Mouse (Mus musculus) lung, embryonic 15.5 days (tissue): ENCODE data around the gene Plk5. TPM values are rescaled to one million over a fixed set of nuclear protein-coding genes. Genes with fewer than 3 reads are reported as not detected.
A peak's percentile ranks its signal among the peaks of the same experiment; 100 is the strongest.

ENCODE experiments used
- ATAC-seq: fragments of 200-750 bp; cut with Nextera tagmentation; 2 replicates; pipeline ENCODE4 v1.8.0; 2017; ENCODE audit warnings: moderate number of reproducible peaks, borderline replicate concordance; ENCODE audit not compliant: low FRiP score, low TSS enrichment; ENCODE audit errors: extremely low read depth
- H3K27ac ChIP-seq: fragments of 300-500 bp; sonication (generic); 2 replicates; pipeline ENCODE4 v1.5.1; 2015; ENCODE audit warnings: moderate library complexity, mild to moderate bottlenecking, inconsistent platforms
- H3K27me3 ChIP-seq: fragments of 300-500 bp; sonication (generic); 2 replicates; pipeline ENCODE4 v1.6.1; 2015; ENCODE audit warnings: inconsistent platforms
- H3K36me3 ChIP-seq: fragments of 300-500 bp; sonication (generic); 2 replicates; pipeline ENCODE4 v1.6.1; 2015; ENCODE audit warnings: inconsistent platforms
- H3K4me1 ChIP-seq: fragments of 300-500 bp; sonication (generic); 2 replicates; pipeline ENCODE4 v1.6.1; 2015; ENCODE audit warnings: inconsistent platforms
- H3K4me2 ChIP-seq: fragments of 300-500 bp; sonication (generic); 2 replicates; pipeline ENCODE4 v1.6.1; 2015; ENCODE audit warnings: inconsistent platforms, mild to moderate bottlenecking, moderate library complexity
- H3K4me3 ChIP-seq: fragments of 300-500 bp; sonication (generic); 2 replicates; pipeline ENCODE4 v1.5.1; 2015; ENCODE audit warnings: mild to moderate bottlenecking, inconsistent platforms
- H3K9ac ChIP-seq: fragments of 300-500 bp; sonication (generic); 2 replicates; pipeline ENCODE4 v1.6.1; 2015; ENCODE audit warnings: inconsistent platforms
- H3K9me3 ChIP-seq: fragments of 300-500 bp; sonication (generic); 2 replicates; pipeline ENCODE4 v1.6.1; 2016; ENCODE audit warnings: inconsistent platforms
- WGBS: fragments of 180-500 bp; shearing (Covaris S2); methylation state at CpG from one replicate; pipeline ENCODE4 v1.1.7; 2015; 5-methylcytosine and 5-hydroxymethylcytosine counted together
- polyA plus RNA-seq: library from polyadenylated mRNA; unstranded; fragments of >200 nt; fragmentation: Nextera tagmentation; extraction: Ambion mirVana; gene quantifications from 2 replicates; pipeline ENCODE4 v1.2.1, GENCODE M21; 2015

The Plk5 gene
- polyA plus RNA-seq = 0.74 and 1.0 TPM in 2 replicates

GRCm38 (mm10) chr10:80356001-80356682 lies at the start of gene Plk5:
Plk5 (plus strand) TSS chr10:80356459.
- Histone ChIP-seq H3K27ac (no peak within 1 kb of the TSS), H3K9me3 (no peaks in the 10 kb centered on the region), H3K36me3 (no peaks in the 10 kb centered on the region), H3K4me1 (peaks cover 21% of the 10 kb centered on the region), H3K9ac (no peak within 1 kb of the TSS), H3K27me3 (peaks cover 92% of the 10 kb centered on the region), H3K4me3 (peak within 1 kb of the TSS; percentile 28), H3K4me2 (peak within 1 kb of the TSS; percentile 58)
- WGBS = under 1% methylated on average over 53 of the region's 53 CpGs
- no peak for ATAC-seq

DNA sequence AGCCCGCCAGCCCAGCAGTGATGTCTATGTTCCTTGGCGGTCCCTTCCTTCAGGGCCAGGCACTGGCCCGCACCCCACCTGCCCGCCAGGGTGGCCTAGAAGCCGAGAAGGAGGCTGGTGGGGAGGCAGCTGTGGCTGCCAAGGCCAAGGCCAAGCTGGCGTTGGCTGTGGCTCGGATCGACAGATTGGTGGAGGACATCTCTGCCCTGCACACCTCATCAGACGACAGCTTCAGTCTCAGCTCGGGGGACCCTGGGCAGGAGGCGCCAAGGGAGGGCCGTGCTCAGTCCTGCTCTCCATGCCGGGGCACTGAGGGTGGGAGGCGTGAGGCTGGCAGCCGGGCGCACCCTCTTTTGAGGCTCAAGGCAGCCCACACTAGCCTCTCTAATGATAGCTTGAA lies 44.7 kb upstream of the Plk5 start:
- no peak overlapping the region for H3K4me3 ChIP-seq
- H3K4me1 ChIP-seq = peaks cover 29% of the 10 kb centered on the region
- no peak overlapping the region for H3K4me2 ChIP-seq
- no peaks in the 10 kb centered on the region for H3K9me3 ChIP-seq
- no peak overlapping the region for H3K9ac ChIP-seq
- H3K36me3 ChIP-seq = no peaks in the 10 kb centered on the region
- ATAC-seq = no peak
- H3K27ac ChIP-seq = no peak overlapping the region
- WGBS = 67% methylated on average over 16 of the region's 16 CpGs
- H3K27me3 ChIP-seq = peaks cover 83% of the 10 kb centered on the region

DNA sequence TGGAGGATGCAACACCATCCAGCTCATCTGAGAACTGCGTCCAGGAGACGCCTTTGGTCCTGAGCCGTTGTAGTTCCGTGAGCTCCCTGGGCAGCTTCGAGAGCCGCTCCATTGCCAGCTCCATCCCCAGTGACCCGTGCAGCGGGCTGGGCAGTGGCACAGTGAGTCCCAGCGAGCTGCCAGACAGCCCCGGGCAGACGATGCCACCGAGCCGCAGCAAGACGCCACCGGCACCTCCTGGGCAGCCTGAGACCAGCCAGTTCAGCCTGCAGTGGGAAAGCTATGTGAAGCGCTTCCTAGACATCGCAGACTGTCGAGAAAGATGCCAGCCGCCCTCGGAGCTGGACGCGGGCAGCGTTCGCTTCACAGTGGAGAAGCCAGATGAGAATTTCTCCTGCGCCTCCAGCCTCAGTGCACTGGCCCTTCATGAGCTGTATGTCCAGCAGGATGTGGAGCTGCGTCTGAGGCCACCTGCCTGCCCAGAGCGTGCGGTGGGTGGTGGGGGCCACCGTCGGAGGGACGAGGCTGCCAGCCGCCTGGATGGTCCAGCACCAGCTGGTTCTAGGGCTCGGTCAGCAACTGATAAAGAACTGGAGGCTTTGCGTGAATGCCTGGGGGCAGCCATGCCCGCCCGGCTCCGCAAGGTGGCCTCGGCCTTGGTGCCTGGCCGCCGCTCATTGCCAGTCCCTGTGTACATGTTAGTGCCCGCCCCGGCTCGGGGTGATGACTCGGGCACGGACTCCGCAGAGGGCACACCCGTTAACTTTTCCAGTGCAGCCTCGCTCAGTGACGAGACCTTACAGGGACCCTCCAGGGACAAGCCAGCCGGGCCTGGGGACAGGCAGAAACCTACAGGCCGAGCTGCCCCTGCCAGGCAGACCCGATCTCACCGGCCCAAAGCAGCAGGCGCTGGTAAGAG lies 43.4 kb upstream of the Plk5 start:
- H3K36me3 ChIP-seq = no peaks in the 10 kb centered on the region
- H3K4me2 ChIP-seq = no peak overlapping the region
- WGBS = 50% methylated on average over 54 of the region's 54 CpGs
- peaks cover 88% of the 10 kb centered on the region for H3K27me3 ChIP-seq
- H3K9me3 ChIP-seq = no peaks in the 10 kb centered on the region
- no peak for ATAC-seq
- H3K27ac ChIP-seq = no peak overlapping the region
- no peak overlapping the region for H3K9ac ChIP-seq
- H3K4me3 ChIP-seq = no peak overlapping the region
- H3K4me1 ChIP-seq = peaks cover 31% of the 10 kb centered on the region

GRCm38 (mm10) chr10:80313627-80314201 lies 42.5 kb upstream of the Plk5 start:
- Histone ChIP-seq H3K27me3 (peaks cover 84% of the 10 kb centered on the region), H3K4me2 (peak overlapping the region; percentile 4; the same call in 1 of the 2 replicates), H3K27ac (no peak overlapping the region), H3K9me3 (no peaks in the 10 kb centered on the region), H3K4me3 (no peak overlapping the region), H3K4me1 (peaks cover 31% of the 10 kb centered on the region), H3K36me3 (0 out of 2 replicates have a peak, but pooled peaks cover 4% of the 10 kb centered on the region), H3K9ac (no peak overlapping the region)
- ATAC-seq = no peak
- 31% methylated on average over 20 of the region's 20 CpGs for WGBS

DNA sequence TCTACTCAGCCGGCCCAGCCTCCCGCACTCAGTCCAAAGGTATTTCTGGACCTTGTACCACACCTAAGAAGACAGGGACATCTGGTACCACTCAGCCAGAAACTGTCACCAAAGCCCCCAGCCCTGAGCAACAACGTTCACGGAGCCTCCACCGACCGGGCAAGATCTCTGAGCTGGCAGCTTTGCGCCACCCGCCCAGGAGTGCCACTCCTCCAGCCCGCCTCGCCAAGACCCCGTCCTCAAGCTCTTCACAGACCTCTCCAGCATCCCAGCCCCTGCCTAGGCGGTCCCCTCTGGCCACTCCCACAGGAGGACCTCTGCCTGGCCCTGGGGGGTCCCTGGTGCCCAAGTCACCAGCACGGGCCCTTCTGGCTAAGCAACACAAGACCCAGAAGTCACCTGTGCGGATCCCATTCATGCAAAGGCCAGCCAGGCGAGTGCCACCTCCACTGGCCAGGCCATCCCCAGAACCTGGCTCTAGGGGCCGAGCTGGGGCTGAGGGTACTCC lies 41.7 kb upstream of the Plk5 start:
- H3K27ac ChIP-seq = no peak overlapping the region
- peaks cover 38% of the 10 kb centered on the region for H3K4me1 ChIP-seq

GRCm38 (mm10) chr10:80315315-80315714 lies 40.9 kb upstream of the Plk5 start:
- ATAC-seq = no peak
- H3K4me1 ChIP-seq = peaks cover 40% of the 10 kb centered on the region

More for the DNA sequence above, 41.7 kb upstream of the Plk5 start:
- no peak for ATAC-seq
- Histone ChIP-seq H3K9me3 (no peaks in the 10 kb centered on the region), H3K36me3 (0 out of 2 replicates have a peak, but pooled peaks cover 6% of the 10 kb centered on the region), H3K27me3 (peaks cover 78% of the 10 kb centered on the region), H3K4me2 (no peak overlapping the region), H3K9ac (no peak overlapping the region), H3K4me3 (no peak overlapping the region)
- whole genome bisulfite sequencing = 38% methylated on average over 16 of the region's 16 CpGs

GRCm38 (mm10) chr10:80316359-80316781 lies 39.9 kb upstream of the Plk5 start:
- Histone ChIP-seq H3K27ac (no peak overlapping the region), H3K4me1 (peaks cover 40% of the 10 kb centered on the region), H3K9ac (no peak overlapping the region), H3K4me3 (no peak overlapping the region), H3K9me3 (no peaks in the 10 kb centered on the region), H3K4me2 (no peak overlapping the region), H3K27me3 (peaks cover 64% of the 10 kb centered on the region), H3K36me3 (0 out of 2 replicates have a peak, but pooled peaks cover 6% of the 10 kb centered on the region)
- WGBS = 20% methylated on average over 11 of the region's 11 CpGs
- no peak for ATAC-seq

More at GRCm38 (mm10) chr10:80315315-80315714, 40.9 kb upstream of the Plk5 start:
- 36% methylated on average over 27 of the region's 27 CpGs for WGBS
- Histone ChIP-seq H3K9me3 (no peaks in the 10 kb centered on the region), H3K4me3 (no peak overlapping the region), H3K9ac (0 out of 2 replicates have a peak overlapping the region, but pooled peaks have one; percentile 19), H3K27me3 (peaks cover 74% of the 10 kb centered on the region), H3K4me2 (no peak overlapping the region), H3K36me3 (0 out of 2 replicates have a peak, but pooled peaks cover 6% of the 10 kb centered on the region), H3K27ac (no peak overlapping the region)

- ATAC-seq = no peak
- H3K4me1 ChIP-seq = peaks cover 40% of the 10 kb centered on the region
- H3K4me2 ChIP-seq = no peak overlapping the region
- no peak overlapping the region for H3K27ac ChIP-seq
- H3K9ac ChIP-seq = no peak overlapping the region
- H3K9me3 ChIP-seq = no peaks in the 10 kb centered on the region
- no peak overlapping the region for H3K4me3 ChIP-seq
- H3K36me3 ChIP-seq = 0 out of 2 replicates have a peak, but pooled peaks cover 6% of the 10 kb centered on the region
- WGBS = 58% methylated on average over 10 of the region's 10 CpGs
- peaks cover 57% of the 10 kb centered on the region for H3K27me3 ChIP-seq
Measured at GRCm38 (mm10) chr10:80317011-80317410, 39.2 kb upstream of the Plk5 start.

DNA sequence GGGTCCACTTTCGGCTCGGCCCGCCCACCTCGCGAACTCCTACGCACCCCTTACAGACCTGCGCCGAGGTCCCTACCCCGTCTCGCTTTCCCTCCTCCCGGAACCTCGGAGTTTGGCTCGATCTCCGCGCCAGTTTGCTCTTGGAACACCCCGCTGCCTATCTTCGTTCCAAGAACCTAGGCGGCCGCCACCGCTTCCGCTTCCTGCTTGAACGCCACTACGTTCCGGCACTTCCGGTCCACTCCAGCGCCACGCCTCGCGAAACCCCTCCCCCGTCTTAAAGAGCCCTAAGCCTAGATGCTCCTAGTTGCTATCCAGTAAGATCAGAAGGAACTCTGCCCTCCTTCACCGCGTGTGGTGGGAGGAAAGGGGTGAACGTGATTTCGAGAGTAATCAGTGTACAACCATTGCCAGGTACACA lies 35.9 kb upstream of the Plk5 start, which contains the start of gene 2310011J03Rik:
TSS of gene 2310011J03Rik (minus strand) at position 198 of the 421 bp plus-strand sequence.
- H3K4me1 ChIP-seq = peaks cover 38% of the 10 kb centered on the region
- H3K9me3 ChIP-seq = no peaks in the 10 kb centered on the region
- 0% methylated on average over 34 of the region's 34 CpGs for WGBS
- peaks cover 24% of the 10 kb centered on the region for H3K27me3 ChIP-seq
- peak within 1 kb of the TSS; percentile 94 for H3K4me3 ChIP-seq
- H3K27ac ChIP-seq = peak within 1 kb of the TSS; percentile 82
- 0 out of 2 replicates have a peak, but pooled peaks cover 6% of the 10 kb centered on the region for H3K36me3 ChIP-seq
- ATAC-seq = peak; percentile 53
- H3K9ac ChIP-seq = peak within 1 kb of the TSS; percentile 88
- peak within 1 kb of the TSS; percentile 80 for H3K4me2 ChIP-seq

- H3K4me3 ChIP-seq = no peak overlapping the region
- peaks cover 30% of the 10 kb centered on the region for H3K4me1 ChIP-seq
- H3K36me3 ChIP-seq = 0 out of 2 replicates have a peak, but pooled peaks cover 6% of the 10 kb centered on the region
- H3K4me2 ChIP-seq = no peak overlapping the region
- 68% methylated on average over 6 of the region's 6 CpGs for WGBS
- H3K27me3 ChIP-seq = peaks cover 16% of the 10 kb centered on the region; the same call in 1 of the 2 replicates
- H3K9ac ChIP-seq = no peak overlapping the region
- ATAC-seq = no peak
- H3K9me3 ChIP-seq = no peaks in the 10 kb centered on the region
- no peak overlapping the region for H3K27ac ChIP-seq
Measured at GRCm38 (mm10) chr10:80321014-80321669, 35.1 kb upstream of the Plk5 start.
